Mouse (Mus musculus) CH12F3 (cell line): ENCODE results near the gene Psmb2.

Experiments used
- in situ Hi-C: fragments of 300-500 bp; cut with MboI; formaldehyde crosslinking; loops from 2 replicates; pipeline ENCODE4 v1.14.3; 2020; ENCODE audit warnings: low sequenced_read_pairs

Gene Psmb2

GRCm38 (mm10) chr4:126677054-126678003 is at the start of gene Psmb2:
Gene Psmb2, plus strand, starts transcription at chr4:126677630.
- in situ Hi-C loops, result no loop called here

GRCm38 (mm10) chr4:126631922-126632321 is 45.5 kb upstream of the Psmb2 start:
- in situ Hi-C loops, result no loop called here

- in situ Hi-C loops, result no loop called here
These were observed 44.8 kb upstream of the Psmb2 start for GRCm38 (mm10) chr4:126632668-126633067.

GRCm38 (mm10) chr4:126636330-126636729 is 41.1 kb upstream of the Psmb2 start:
- in situ Hi-C loops, result no loop called here

- in situ Hi-C loops, result no loop called here
These were observed 40.0 kb upstream of the Psmb2 start for GRCm38 (mm10) chr4:126637446-126637845.

- in situ Hi-C loops, result no loop called here
These were observed 38.1 kb upstream of the Psmb2 start for GRCm38 (mm10) chr4:126639339-126639738.

GRCm38 (mm10) chr4:126641901-126642300 is 35.5 kb upstream of the Psmb2 start:
- in situ Hi-C loops, result no loop called here

GRCm38 (mm10) chr4:126643815-126644214 is 33.6 kb upstream of the Psmb2 start:
- in situ Hi-C loops, result no loop called here

GRCm38 (mm10) chr4:126644333-126644963 is 33.0 kb upstream of the Psmb2 start:
- in situ Hi-C loops, result no loop called here

GRCm38 (mm10) chr4:126647996-126648910 is 29.2 kb upstream of the Psmb2 start:
- in situ Hi-C loops, result no loop called here

- in situ Hi-C loops, result no loop called here
These were observed 24.3 kb upstream of the Psmb2 start for GRCm38 (mm10) chr4:126653148-126653547.

- in situ Hi-C loops, result no loop called here
These were observed 22.1 kb upstream of the Psmb2 start for GRCm38 (mm10) chr4:126655356-126655755.

GRCm38 (mm10) chr4:126661249-126661648 is 16.2 kb upstream of the Psmb2 start:
- in situ Hi-C loops, result no loop called here

GRCm38 (mm10) chr4:126667075-126667474 is 10.4 kb upstream of the Psmb2 start:
- in situ Hi-C loops, result no loop called here

GRCm38 (mm10) chr4:126682298-126682697 is 4.9 kb downstream of the Psmb2 start:
- in situ Hi-C loops, result no loop called here

GRCm38 (mm10) chr4:126683084-126683483 is 5.7 kb downstream of the Psmb2 start:
- in situ Hi-C loops, result no loop called here

GRCm38 (mm10) chr4:126689457-126689856 is 12.0 kb downstream of the Psmb2 start:
- in situ Hi-C loops, result no loop called here

- in situ Hi-C loops, result no loop called here
These were observed 15.6 kb downstream of the Psmb2 start for GRCm38 (mm10) chr4:126693021-126693420.

- in situ Hi-C loops, result no loop called here
These were observed 19.5 kb downstream of the Psmb2 start for GRCm38 (mm10) chr4:126696908-126697307.

- in situ Hi-C loops, result no loop called here
These were observed 29.4 kb downstream of the Psmb2 start for GRCm38 (mm10) chr4:126706630-126707438.
